Mouse (Mus musculus) small intestine, adult 2 months (tissue): ENCODE measurements around the gene Ruvbl1.

ENCODE experiments used
- CTCF ChIP-seq: fragments of 200-500 bp; IDR thresholded peaks from 2 replicates; pipeline ENCODE4 v1.5.1; 2012; ENCODE audit warnings: low read depth, mild to moderate bottlenecking, control low read depth, inconsistent platforms, low read length, moderate library complexity, mixed read lengths; ENCODE audit not compliant: insufficient replicate concordance, insufficient read length; ENCODE audit errors: extremely low read depth
- POLR2A ChIP-seq: fragments of 200-500 bp; IDR thresholded peaks from 2 replicates; pipeline ENCODE4 v1.6.1; 2012; ENCODE audit warnings: low read depth, mild to moderate bottlenecking, control low read depth, inconsistent platforms, low read length, moderate library complexity

GRCm38 (mm10) chr6:88454545-88454944 is 10.7 kb upstream of the Ruvbl1 start:
- TF ChIP-seq CTCF: no peak
- no peak for TF ChIP-seq POLR2A
